Mouse (Mus musculus): ENCODE data around the gene Ston1.

- no peak for TF ChIP-seq CTCF (IDR thresholded peaks at IDR 0.05; ENCODE audit: insufficient read depth, low read length)
- no peak for TF ChIP-seq POLR2A (IDR thresholded peaks at IDR 0.05; ENCODE audit: borderline replicate concordance, extremely low read depth, low read depth, low read length)
Observed at GRCm38 (mm10) chr17:88669921-88670320, 72.4 kb downstream of the Ston1 start.

Measured in lung, adult 2 months (tissue).